Mouse (Mus musculus) stomach, postnatal 0 days (tissue): ENCODE measurements around the gene Padi2.

Experiments
- CTCF ChIP-seq: IDR thresholded peaks from 2 replicates; pipeline ENCODE4 v1.5.1; 2016; ENCODE audit warnings: antibody characterized with exemption, low read depth, mild to moderate bottlenecking, moderate library complexity
- EP300 ChIP-seq: optimal IDR thresholded peaks from 2 replicates; pipeline ENCODE3; 2016; ENCODE audit warnings: antibody characterized with exemption

- no peak for TF ChIP-seq EP300
- no peak for TF ChIP-seq CTCF
These were observed 27.5 kb upstream of the Padi2 start for GRCm38 (mm10) chr4:140878655-140879054.
